Mouse (Mus musculus) T-helper 2 cell (primary cell): Measurements from ENCODE around the gene Ergic2.

ENCODE experiments used
- in situ Hi-C: fragments of 300-600 bp; cut with MboI, MseI; formaldehyde crosslinking; loops from one replicate; pipeline ENCODE4 v1.15.1; 2025; ENCODE audit warnings: high pct_unique_total_duplicates

Gene Ergic2

DNA sequence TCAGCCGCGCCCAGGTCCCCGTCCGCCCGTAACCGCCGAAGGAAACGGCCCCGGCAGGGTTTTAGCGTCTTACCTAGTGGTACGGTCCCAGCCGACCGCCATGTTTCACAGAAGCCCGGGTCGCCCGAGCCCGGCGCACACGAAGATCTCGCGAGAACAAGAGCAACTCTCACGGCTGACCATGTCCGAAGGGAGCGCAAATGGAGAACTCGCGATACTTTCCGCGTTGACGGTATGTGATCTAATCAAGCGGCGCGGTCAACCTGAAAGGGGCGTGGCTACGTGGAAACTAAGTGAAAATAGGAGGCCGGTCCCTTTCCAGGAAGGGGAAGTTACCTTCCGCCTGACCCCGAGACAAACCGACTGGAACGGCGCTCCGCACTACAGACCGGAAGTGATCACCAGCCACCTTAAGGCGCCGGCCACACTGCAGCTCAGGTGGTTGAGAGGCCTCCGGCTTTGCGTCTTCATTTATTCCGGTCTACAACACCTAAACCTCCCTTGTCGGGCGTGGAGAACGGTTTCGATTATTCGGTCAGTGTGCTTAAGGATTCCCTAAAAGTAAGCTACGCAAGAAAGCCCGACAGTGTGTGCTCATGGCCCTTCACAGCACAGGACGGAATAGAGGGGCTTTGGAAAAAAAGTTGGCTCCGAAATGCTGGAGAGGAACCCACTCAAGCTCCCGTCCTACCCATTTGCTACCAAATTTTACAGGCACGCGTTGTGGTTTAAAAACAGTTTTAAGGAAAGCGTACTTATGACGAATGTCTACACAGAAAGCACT lies at the start of gene Ergic2:
Ergic2 (minus strand) TSS at position 478 of the 784 bp plus-strand sequence.
- in situ Hi-C loops: loop anchor here (5.0 to 25.0 kb wide), 3 partner anchors 620 to 975 kb away; partner anchors contain the start of genes Amn1 and Ipo8

GRCm38 (mm10) chr6:148260729-148261101 lies 48.5 kb upstream of the Ergic2 start:
- in situ Hi-C loops: no loop called here

DNA sequence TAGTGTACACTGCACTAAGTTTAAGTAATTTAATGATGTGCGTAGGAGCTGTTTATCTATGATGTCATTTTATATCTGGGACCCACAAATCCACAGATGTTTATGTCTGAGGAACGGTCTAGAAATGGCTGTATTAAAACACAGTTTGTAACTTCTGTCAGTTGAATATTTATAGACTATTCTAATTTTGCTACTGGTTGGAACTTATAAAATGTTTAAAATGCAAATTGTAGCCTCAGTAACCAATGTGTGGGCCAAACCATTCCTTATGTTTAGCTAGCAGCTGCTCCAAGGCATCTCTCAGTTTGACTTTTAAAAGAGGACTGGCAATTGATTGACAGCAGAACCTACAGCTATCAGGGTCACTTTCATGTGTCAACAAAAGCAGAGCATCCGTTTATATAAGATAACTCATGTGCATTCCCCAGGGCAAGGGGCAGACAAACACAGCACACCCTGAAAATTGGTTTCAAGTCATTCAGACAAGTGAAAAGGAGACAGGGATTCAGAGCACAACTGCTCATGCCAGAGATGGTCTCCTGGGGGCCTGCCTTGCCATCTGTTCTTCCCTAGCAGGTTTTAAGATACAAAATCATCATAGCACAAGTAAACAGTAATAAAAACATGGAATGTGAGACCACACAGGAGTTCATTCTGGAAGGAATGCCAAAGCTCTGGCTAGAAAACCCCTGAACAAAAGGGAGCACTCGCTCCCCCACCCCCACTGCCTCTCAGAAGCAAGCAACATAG lies 48.0 kb upstream of the Ergic2 start:
- in situ Hi-C loops: no loop called here

- in situ Hi-C loops: no loop called here
These were observed 46.9 kb upstream of the Ergic2 start for GRCm38 (mm10) chr6:148259074-148259473.

DNA sequence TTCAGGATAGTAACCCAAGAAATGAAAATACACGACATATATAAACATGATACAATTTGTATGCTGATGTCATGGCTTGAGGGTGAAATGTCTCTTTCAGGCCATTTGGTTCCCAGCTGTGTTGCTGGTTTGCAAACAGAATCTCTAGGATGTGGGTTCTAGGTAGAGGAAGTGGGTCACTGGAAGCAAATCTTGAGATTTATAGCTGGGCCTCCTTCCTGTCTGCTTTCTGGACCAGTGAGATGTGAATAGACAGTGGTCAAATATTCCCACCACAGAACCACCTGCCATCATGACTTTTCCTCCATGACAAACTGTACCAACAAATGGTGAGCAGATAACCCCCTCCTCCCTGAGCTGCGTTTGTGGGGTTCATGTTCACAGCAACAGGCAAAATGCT lies 45.6 kb upstream of the Ergic2 start:
- in situ Hi-C loops: no loop called here

DNA sequence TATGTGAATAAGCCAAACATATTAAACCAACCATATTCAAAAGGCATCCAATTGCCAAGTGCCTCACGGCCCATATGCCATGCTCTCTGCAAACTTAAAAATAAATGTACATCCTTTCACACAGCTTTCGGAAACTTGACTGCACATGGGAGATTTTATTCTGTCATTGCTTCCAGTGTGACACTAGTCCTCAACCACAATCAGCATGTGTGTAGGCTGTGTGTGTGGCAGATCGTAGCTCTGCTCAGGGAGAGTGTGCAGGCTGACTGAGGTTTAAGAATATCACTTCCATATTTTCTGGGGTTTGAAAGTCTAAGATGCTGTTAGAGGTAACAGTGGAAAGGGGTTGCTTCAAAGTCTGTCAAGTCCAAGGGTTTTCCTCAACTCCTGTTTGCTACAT lies 43.9 kb upstream of the Ergic2 start:
- in situ Hi-C loops: no loop called here

GRCm38 (mm10) chr6:148255395-148256053 lies 43.4 kb upstream of the Ergic2 start:
- in situ Hi-C loops: no loop called here

- in situ Hi-C loops: no loop called here
These were observed 37.0 kb upstream of the Ergic2 start for GRCm38 (mm10) chr6:148249221-148249620.

GRCm38 (mm10) chr6:148248625-148249024 lies 36.5 kb upstream of the Ergic2 start:
- in situ Hi-C loops: no loop called here

DNA sequence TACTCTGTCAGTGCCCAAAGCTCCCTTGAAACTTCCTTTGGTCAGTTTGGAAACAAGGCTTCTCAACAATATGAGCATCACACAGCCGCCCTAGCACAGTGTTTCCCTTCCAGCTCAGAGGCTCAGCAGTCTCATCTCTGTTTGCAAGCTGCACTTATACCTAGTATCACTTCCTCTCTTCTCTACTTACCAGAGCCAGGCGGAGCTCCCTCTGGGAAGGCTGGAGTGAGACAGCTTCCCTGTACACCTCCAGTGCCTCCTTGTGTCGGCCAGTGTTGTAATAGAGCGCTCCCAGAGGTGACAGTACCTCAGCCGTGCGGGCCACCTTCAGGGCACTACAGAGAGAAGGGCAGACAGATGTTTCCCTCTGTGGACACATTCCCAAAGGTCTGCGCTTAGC lies 34.4 kb upstream of the Ergic2 start:
- in situ Hi-C loops: no loop called here

DNA sequence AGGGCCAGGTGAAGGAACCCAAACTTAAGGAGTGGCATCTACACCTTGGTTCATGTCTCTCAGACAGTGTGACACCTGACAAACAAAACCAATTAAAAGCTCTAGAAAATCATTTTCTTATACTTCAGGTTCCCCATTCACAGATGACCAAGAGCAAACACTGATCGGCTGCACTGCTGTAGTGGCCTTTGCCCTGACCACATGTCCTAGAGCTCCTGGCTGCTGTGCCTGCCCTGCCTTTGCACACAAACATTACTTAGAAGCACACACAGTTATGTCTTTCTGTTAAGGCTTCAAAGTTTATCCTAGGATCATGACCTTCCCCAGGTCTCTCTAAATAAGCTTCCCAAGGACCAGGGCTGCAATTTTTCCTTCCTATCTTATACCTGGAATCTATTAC lies 32.7 kb upstream of the Ergic2 start:
- in situ Hi-C loops: no loop called here

DNA sequence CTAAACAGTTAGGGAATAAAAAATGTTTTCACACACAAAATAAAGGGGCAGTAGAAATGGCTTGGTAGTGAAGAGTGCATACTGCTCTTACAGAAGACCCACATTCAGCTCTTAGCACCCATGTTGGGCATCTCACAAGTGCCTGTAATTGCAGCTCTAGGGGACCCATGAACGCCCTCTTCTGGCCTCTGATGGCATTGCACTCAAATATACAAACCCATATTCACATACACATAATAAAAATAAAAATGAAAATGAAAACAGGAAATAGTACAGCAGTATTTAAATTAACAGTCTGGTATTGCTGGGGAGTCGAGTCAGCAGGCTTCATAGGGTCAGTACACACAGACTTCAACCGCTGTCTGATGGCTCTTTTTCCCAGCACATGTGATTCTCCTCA lies 30.1 kb upstream of the Ergic2 start:
- in situ Hi-C loops: no loop called here

DNA sequence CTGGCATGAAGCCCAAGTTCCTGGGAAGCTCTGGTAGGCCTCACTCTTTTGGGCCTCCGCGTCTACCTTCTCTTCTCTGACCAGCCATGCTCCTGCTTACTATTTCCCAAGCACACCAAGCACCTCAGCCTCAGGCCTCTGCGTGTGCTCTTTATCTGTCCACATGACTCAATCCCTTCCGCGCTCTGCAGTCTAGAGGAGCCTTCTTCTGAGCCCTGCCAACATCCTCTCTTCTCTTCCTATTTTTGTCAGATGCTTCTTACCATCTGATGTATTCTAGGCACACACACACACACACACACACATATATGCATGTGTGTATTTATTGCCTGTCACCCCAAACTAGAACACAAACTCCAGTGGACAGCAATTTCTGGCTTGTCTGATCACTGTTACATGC lies 29.5 kb upstream of the Ergic2 start:
- in situ Hi-C loops: no loop called here

DNA sequence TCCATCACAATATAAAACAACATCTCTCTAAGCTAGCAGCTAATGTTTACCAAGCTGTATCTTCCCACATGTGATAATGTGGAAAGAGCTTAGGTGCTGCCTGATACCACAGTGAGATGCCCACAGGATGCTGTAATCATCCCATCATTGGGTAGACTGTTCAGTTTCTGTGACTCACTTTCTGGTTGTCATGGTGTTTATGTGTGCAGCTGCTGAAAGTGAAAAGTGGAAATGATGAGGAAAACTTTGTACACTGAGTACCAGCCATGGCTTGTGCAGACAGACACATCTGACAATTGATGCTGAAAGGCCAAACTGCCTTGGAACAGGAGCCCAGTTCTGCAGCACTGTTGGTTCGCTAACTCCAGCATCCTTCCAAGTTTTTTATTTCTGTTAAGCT lies 27.1 kb upstream of the Ergic2 start:
- in situ Hi-C loops: no loop called here

DNA sequence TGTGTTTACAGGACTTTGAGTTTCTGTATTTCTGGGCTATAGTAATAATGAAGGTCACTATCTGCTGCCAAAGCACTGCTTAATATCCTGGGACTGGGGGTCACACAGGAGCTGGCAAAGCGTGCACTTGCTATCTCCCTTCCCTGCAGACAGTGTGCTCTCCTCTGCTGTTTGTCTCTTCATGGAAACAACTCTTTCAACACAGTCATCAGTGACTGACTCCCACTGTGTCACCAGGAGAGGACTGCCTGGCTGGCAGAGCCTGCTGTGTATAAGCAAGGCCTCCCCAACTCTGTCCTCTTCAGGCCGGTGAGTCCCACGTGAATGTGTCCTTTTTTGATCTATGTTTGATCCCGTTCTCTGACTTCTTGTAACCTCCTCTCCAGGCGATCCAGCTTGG lies 25.3 kb upstream of the Ergic2 start:
- in situ Hi-C loops: no loop called here

DNA sequence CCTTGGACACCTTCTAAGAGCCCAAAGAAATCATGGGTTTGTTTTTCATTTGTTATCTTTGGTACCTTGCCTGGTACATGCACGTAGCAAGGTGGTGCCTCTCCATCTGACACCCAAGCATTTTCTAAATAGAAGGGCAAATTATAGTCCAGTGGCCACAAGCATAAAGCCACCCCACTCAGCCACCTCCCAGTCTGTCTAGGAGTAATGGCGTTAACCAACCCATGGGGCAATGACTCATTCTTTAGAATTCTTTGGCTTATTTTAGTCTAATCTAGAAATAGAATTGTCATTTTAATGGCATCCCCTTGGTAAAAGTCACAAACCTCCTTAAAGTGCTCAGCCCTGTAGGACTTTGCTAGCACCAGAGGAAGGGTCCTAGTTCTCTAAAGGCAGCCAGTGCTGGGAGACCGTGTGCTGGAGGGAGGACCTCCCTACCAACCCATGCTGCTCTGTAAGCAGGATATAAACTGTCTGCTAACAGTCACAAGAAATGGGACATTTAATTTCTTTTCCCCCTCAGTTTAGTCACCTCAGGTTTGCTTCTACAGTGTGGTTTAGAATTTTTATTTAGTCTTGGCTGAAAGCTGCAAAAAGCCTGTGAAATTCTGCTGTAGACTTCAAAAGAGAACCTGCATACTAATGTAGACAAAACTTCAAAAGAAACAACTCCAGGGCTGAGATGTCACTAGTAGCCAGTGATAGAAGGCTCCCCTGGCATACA lies 22.1 kb upstream of the Ergic2 start:
- in situ Hi-C loops: no loop called here

DNA sequence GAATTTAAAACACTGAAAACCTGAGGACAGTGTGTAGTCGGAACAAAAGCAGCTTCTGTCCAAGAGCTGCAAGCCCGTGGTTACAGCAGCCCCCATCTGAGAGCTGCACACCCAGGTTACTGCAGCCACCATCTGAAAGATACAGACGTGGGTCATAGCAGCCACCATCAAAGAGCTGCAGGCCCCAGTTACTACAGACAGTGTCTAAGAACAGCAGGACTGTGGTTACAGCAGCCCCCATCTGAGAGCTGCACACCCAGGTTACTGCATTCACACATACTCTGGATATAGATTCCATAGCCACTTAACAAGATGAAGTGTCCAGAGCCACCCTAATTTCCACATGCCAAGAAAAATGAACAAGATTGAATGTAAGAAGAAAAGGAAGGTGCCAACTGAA lies 15.4 kb upstream of the Ergic2 start:
- in situ Hi-C loops: no loop called here

DNA sequence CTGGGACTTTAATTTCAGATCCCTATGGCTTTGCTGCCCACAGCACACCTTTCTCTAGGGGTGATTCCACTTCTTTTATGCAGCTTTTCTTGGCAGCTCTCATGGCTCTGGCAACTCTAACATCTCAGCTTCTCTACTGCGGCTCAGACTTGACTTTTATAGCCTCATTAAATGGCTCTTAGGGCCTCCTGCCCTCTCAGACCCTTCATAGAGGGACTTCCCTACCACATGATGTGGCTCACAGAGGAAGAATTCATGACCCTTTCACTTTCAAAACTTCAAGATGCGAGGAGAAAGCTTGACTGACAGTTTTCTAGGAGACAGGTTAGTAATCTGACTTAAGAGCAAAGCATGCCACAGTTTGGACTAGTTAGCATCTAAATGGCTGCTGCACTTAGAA lies 10.5 kb upstream of the Ergic2 start:
- in situ Hi-C loops: loop anchor here (25.0 kb wide), 2 partner anchors 690 to 965 kb away; partner anchors contain the start of gene Amn1

DNA sequence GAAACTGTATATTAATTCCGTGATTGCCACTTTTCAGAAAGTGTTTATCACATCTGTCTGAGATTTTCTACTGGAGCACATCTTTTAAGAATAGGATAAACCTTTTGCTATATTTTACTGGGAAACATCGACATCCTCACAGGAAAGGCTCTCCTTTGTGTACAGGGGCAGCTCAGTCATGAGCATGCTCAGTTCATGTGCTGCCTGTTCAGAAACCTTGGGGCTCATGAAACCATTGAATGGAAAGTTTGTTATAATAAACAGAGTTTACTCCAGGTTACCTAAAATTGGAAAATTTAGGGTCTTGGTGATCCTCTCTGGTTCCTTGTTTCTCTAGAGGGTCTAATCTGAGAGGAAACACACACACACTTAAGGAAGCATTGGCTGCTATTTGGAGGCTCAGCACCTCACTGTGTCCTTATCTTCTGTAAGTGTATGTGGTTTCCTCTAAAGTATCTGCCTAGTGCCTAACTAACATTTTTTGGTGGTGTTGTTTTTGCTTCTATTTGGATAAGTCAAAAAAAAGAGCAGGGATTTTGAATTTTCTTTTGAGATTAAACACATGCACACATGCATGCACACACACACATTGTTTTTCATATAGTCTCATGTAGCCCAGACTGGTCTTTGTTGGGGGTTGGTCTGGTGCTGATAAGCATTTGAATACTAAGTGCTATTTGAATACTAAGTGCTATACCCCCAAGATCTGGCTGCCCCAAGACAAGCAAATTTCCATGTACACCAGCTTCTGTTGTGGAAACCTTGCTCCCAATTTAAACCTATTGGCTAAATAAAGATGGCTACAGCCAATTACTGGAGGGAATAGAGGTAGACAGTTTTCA lies 6.3 kb upstream of the Ergic2 start:
- in situ Hi-C loops: loop anchor here (25.0 kb wide), 2 partner anchors 694 to 969 kb away; partner anchors contain the start of gene Amn1

DNA sequence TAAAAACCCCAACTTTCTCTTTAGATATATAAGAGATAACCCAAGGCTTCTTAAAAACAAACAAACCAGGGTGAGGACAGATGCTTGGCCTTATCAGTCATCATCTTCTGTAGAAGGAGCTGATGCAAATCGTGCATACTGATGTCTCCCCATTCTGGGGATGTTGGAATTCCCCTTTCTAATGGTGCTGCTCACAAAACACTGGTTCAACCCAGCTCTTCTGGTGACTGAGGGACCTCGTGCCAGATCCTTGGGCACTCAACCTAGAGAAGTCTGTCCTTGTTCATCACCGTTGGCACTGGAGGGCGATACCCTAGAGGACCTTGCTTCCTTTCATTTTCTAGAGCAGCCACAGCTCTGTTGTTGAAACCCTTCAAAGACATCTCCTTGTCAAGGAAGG lies 4.6 kb upstream of the Ergic2 start:
- in situ Hi-C loops: loop anchor here (25.0 kb wide), 2 partner anchors 696 to 971 kb away; partner anchors contain the start of gene Amn1

GRCm38 (mm10) chr6:148214765-148215164 lies 2.6 kb upstream of the Ergic2 start:
- in situ Hi-C loops: loop anchor here (5.0 to 25.0 kb wide), 3 partner anchors 618 to 973 kb away; partner anchors contain the start of genes Amn1 and Ipo8
